Mouse (Mus musculus) liver, adult 2 months (tissue): ENCODE results near the gene Tanc1.

Experiments
- CTCF ChIP-seq: fragments of 200-500 bp; IDR thresholded peaks from 2 replicates; pipeline ENCODE4 v1.5.1; 2011; ENCODE audit warnings: low read depth, low read length, control low read depth
- POLR2A ChIP-seq: fragments of 200-500 bp; IDR thresholded peaks from 2 replicates; pipeline ENCODE4 v1.6.1; 2011; ENCODE audit warnings: low read length, control low read depth; ENCODE audit not compliant: insufficient read depth; ENCODE audit errors: extremely low read depth

GRCm38 (mm10) chr2:59598894-59599293, 12.9 kb upstream of the Tanc1 start:
- no peak for TF ChIP-seq POLR2A
- TF ChIP-seq CTCF = no peak
